Mouse (Mus musculus): Measurements from ENCODE around the gene Aggf1. TPM values are rescaled to one million over a fixed set of nuclear protein-coding genes. Genes with fewer than 3 reads are reported as not detected.

Aggf1 gene
- total RNA-seq, 2 experiments from 2014 or later: 50.9 to 51.1 TPM

DNA sequence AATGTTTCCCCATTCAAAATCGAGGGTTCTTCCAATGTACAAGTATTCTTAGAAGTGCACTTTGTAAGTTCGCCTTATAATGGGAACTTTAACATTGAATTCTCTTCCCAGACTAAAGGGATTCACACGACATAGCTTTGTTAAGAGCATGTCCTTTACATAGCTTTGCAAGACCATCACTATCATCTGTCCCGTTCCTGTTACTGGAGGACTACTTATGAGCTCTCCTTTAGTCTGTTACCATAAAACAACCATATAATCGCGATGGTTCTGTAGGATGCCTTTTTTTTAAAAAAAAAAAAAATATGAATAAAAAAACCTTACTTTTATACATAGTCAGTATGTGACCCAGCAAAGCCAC is 382 bp upstream of the Aggf1 start:
- no peak for TF ChIP-seq CTCF (IDR thresholded peaks at IDR 0.05)
- Histone ChIP-seq H3K27ac (peak overlapping the region; percentile 90), H3K4me3 (peak overlapping the region; percentile 94)
- intact Hi-C loops (cut with DNase I): no loop called here
- no peak for DNase-seq (ENCODE audit: extremely low spot score in 1 of 2, low spot score in 2 of 2)

DNA sequence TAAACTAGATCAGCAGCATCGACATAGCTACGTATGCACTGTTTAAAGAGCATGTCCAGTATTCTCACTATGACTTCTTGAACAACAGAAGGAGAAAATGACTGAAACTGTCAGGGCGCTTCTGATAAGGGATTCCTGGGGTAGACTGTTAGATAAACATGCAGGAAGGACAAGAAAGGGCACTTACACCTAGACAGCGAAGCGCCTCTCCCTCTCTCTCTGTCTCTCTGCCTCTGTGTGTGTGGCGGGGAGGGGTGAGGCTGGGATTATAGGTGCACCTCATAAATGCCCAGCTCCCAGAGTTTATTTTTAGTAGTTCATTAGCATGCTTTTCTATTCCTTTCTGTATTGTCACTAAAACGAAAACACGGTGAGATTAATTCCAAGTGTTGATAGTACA is 8.8 kb downstream of the Aggf1 start:
- Histone ChIP-seq H3K4me3 (no peak overlapping the region), H3K27ac (no peak overlapping the region)
- intact Hi-C loops (cut with DNase I): no loop called here
- no peak for TF ChIP-seq CTCF (IDR thresholded peaks at IDR 0.05)
- DNase-seq (ENCODE audit: extremely low spot score in 1 of 2, low spot score in 2 of 2): no peak

DNA sequence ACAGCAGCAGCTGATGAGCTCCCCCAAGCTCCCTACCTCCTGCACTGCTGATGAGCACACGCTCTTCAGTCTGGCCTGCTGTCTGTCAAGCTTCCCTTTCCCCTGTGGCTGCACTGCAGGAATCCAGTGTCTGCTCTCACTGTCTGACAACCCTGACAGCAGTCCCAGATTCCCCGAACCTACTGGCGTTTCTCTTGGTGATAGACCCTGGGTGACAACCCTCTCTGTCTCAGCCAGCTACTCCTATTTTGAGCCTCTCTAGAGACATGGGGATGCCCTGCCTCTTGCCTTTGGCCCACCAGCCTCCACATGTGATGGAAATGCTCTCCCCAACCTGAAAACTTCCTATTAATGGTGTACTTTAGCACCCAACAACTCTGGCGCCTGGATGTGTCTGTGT is 11.7 kb downstream of the Aggf1 start:
- DNase-seq (ENCODE audit: extremely low spot score in 1 of 2, low spot score in 2 of 2): no peak
- TF ChIP-seq CTCF (IDR thresholded peaks at IDR 0.05): no peak
- H3K4me3 ChIP-seq: no peak overlapping the region
- no peak overlapping the region for H3K27ac ChIP-seq
- intact Hi-C loops (cut with DNase I): no loop called here

DNA sequence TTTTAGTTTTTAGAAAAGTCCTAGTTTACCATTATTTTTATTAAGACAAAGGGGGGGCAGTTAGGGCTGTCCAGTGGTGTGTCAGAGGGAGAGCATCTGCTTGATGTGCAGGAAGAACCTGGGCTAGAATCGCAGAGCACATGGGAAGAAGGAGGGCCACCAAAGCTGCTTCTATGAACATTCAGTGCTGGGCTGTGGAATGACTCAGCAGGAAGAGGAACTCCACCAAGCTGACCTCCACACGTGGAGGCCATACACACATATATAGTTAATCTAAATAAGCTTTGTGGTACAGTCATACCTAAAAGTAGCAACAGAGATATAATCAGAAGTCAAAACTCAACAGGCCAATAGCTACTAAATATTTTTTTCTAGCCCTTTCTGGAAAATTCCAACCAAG is 16.9 kb downstream of the Aggf1 start:
- Histone ChIP-seq H3K27ac (no peak overlapping the region), H3K4me3 (no peak overlapping the region)
- intact Hi-C loops (cut with DNase I): no loop called here
- no peak for TF ChIP-seq CTCF (IDR thresholded peaks at IDR 0.05)
- no peak for DNase-seq (ENCODE audit: extremely low spot score in 1 of 2, low spot score in 2 of 2)

DNA sequence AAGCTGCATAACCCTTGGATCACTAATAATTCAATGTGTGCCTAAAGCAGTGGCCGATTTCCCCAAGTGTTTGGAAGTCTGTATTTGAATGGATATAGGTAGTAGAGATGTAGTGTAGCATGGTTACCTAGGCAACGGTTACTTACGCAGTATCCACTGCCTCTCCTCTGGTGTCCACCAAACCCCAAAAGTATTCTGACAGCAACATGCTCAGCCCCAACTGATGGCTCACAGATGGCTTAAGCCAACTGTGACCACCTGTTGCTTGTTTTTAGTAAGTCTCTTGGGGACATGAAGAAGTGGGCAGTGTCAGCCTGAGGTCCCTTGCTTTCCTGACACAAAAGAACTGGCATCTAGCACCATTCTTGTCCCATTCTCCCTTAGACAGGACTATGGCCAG is 26.7 kb downstream of the Aggf1 start:
- Histone ChIP-seq H3K27ac (no peak overlapping the region), H3K4me3 (no peak overlapping the region)
- intact Hi-C loops (cut with DNase I): no loop called here
- TF ChIP-seq CTCF (IDR thresholded peaks at IDR 0.05): no peak
- no peak for DNase-seq (ENCODE audit: extremely low spot score in 1 of 2, low spot score in 2 of 2)

DNA sequence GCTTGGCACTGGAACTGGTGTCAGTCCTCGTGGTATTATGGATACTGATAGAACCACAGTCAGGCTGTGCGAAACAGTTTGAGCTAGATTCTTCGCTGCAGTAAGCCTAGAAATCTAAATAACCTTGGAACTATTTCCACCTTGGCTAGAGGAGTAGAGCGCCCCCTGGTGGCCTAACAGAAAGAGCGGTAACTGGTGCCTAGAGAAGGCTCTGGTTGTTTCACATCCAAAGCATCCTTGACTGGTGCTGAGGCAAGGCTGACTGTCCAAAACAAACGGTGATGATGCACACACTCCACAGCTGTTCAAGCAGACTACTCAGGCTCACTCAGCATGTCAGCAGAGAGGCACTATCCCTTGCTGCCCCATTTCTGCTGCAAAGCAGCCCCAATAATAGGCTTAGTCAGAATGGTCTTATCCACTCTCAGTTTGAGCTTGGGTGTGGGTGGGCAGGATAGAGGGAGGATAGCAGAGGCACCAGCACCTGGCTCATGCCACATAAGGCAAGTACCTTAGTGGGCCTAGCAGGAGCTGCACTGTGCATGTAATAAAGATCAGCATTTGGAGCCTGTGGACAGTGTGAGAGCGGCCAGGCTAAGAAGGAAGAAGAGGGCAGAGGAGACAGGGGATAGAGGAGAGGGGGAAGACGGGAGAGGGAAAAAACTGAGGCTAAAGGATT is 28.0 kb downstream of the Aggf1 start:
- TF ChIP-seq CTCF (IDR thresholded peaks at IDR 0.05): peak; percentile 93
- peak; percentile 77 to 81 for DNase-seq (ENCODE audit: extremely low spot score in 1 of 2, low spot score in 2 of 2)
- intact Hi-C loops (cut with DNase I): loop anchor here (2.0 kb wide), 1 partner anchor 328 kb away; no protein-coding TSS in a partner anchor
- H3K4me3 ChIP-seq: no peak overlapping the region
- no peak overlapping the region for H3K27ac ChIP-seq

DNA sequence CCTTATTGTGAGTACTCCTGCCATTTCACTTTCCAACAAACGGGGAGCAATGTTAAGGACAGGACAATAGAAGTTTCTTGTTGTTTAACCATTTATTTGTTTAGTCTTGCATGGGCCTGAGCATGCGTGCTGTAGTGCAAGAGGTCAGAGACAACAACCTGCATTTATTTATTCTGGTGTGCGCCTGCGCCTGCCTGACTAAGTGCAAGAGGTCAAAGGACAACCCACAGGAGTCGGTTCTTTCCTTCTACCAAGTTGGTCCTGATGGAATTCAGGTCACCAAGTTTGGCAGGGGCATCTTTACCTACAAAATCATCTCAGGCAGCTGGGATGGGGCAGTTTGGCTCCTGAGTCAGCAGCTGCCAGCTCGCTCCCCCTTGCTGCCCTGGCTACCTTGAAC is 29.3 kb downstream of the Aggf1 start:
- no peak for TF ChIP-seq CTCF (IDR thresholded peaks at IDR 0.05)
- Histone ChIP-seq H3K4me3 (no peak overlapping the region), H3K27ac (no peak overlapping the region)
- no peak for DNase-seq (ENCODE audit: extremely low spot score in 1 of 2, low spot score in 2 of 2)
- intact Hi-C loops (cut with DNase I): loop anchor here (2.0 kb wide), 1 partner anchor 327 kb away; no protein-coding TSS in a partner anchor

DNA sequence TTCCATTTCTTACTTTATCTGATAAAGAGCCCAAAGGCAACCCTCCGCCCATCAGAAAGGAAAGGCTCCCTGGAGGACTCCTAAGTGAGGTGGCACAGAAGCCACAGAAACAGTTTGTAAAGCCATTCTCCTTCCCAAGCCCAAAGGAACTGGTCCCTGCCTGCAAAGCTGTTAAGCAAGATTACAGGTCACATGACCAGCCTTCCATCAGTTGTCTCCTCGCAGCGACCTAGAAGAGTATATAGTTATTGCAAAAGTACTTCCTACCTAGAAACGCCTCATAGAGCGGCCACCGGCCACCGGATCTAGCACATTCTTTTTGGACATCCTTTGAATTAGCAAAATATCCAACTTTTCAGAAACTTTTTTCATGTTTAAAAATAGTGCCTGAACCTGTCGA is 31.7 kb downstream of the Aggf1 start:
- Histone ChIP-seq H3K27ac (no peak overlapping the region), H3K4me3 (no peak overlapping the region)
- intact Hi-C loops (cut with DNase I): no loop called here
- no peak for TF ChIP-seq CTCF (IDR thresholded peaks at IDR 0.05)
- no peak for DNase-seq (ENCODE audit: extremely low spot score in 1 of 2, low spot score in 2 of 2)

DNA sequence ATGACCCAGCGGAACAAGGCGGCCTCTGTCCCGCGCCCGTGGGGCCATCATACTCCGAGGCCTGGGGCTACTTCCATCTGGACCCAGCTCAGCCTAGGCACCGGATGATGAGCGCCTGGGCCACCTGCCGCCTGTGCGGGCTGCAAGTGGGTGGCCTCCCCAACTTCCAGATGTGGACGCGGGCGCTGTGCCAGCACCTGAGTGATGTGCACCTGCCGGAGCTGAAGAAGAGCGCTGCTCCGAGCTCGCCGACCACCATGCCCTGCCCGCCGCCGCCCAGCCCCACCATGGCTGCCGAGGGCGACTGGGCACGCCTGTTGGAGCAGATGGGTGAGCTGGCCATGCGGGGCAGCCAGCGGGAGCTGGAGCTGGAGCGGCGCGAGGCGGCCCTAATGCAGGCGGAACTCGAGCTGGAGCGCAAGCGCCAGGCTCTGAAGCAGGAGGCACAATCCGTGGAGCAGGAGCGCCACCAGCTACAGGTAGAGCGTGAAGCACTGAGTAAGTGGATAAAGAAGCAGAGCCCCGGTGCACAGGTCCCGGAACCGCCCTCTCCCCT is 39.0 kb downstream of the Aggf1 start:
- intact Hi-C loops (cut with DNase I): no loop called here
- no peak; the same call in 1 of the 2 replicates for TF ChIP-seq CTCF (IDR thresholded peaks at IDR 0.05)
- Histone ChIP-seq H3K27ac (no peak overlapping the region), H3K4me3 (peak overlapping the region; percentile 11; the same call in 1 of the 2 replicates)
- DNase-seq (ENCODE audit: extremely low spot score in 1 of 2, low spot score in 2 of 2): no peak

DNA sequence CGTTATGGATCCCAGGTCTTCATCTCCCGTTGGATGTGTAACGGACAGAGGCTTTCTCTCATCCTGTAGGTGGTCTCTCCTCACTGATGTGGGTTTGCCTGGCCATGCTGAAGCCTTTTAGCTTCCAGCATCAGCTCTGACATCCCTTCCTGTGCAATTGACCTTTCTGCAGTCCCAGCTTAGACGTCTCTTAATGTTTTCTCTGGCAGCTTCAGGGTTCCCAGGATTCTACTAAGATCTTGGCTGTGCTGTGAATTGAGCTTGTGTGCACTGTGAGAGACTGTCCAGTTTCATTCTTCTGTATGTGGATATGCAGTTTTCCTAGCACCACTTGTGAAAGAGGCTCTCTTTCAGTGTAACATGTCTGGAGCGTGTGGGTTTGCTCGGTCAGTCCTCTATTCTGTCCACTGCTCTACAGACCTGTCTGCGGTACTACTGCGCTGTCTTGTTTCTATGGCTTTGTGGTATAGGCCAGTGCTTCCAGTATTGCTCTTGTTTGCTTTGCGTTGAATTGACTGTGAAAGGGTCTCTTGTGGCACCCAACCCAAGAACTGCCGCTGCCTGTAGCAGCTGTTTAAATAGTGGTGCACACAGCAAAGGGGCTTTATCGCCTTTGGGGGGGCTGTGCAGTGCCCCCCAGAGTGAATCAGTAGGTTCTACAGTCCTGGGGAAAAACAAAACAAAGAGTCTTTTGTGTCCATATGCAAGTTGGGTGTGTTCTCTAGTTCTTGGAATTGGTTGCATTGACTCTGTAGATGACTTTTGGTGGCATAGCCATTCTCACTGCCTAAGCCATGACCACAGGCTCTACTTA is 42.9 kb downstream of the Aggf1 start:
- no peak for TF ChIP-seq CTCF (IDR thresholded peaks at IDR 0.05)
- intact Hi-C loops (cut with DNase I): no loop called here
- Histone ChIP-seq H3K4me3 (no peak overlapping the region), H3K27ac (no peak overlapping the region)
- DNase-seq (ENCODE audit: extremely low spot score in 1 of 2, low spot score in 2 of 2): no peak

DNA sequence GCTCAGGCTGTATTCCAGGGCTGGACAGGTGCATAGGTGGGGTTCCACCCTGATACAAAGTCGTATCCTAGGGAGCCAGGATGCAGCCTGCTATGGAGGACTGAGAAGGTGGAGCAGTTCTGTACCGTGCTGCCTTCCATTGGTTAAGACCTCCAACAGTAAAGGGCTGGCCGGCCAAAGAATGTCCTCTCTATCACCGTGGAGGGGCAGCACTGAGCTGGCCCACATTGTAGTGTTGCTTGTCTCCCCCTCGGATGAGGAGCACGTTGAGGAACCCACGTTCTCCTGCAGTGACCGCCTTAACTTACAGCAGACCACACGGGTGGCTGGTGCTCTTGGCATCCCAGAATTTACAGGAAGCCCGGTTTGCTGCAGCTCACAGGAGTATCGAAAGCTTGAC is 44.6 kb downstream of the Aggf1 start:
- Histone ChIP-seq H3K4me3 (no peak overlapping the region), H3K27ac (no peak overlapping the region)
- TF ChIP-seq CTCF (IDR thresholded peaks at IDR 0.05): no peak; the same call in 1 of the 2 replicates
- DNase-seq (ENCODE audit: extremely low spot score in 1 of 2, low spot score in 2 of 2): no peak
- intact Hi-C loops (cut with DNase I): no loop called here

DNA sequence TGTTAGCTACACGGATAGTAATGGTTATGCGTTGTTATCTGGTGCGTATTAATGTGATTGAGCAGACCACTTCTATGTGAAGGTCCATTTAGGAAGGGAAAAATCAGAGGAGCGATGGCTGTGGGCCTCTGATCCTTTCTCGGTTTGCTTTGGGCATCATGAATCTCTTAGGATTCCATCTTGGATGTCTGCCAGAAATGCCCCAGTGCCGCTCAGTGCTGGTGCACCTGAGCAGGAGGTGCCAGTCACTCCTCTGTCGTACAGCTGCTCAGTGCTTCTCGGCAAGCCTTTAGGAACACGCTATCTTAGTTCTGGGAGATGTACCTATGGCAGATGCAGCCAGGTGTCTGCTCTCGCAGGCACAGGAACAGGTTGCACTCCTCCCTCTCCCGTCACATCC is 46.4 kb downstream of the Aggf1 start:
- no peak for DNase-seq (ENCODE audit: extremely low spot score in 1 of 2, low spot score in 2 of 2)
- no peak for TF ChIP-seq CTCF (IDR thresholded peaks at IDR 0.05)
- intact Hi-C loops (cut with DNase I): no loop called here
- Histone ChIP-seq H3K4me3 (no peak overlapping the region), H3K27ac (no peak overlapping the region)
